Mouse (Mus musculus) megakaryocyte-erythroid progenitor cell, adult 5-6 weeks (primary cell): ENCODE measurements around the gene Pknox1. TPM values are rescaled to one million over a fixed set of nuclear protein-coding genes. Genes with fewer than 3 reads are reported as not detected.

Experiments used
- ATAC-seq: replicated peaks from 2 replicates; pipeline ENCODE4 v1.8.0; 2016; ENCODE audit warnings: mild to moderate bottlenecking, inconsistent platforms; ENCODE audit not compliant: severe bottlenecking, poor library complexity, low FRiP score, low TSS enrichment
- total RNA-seq, 2 experiments: library from RNA; stranded (forward) in 1 of 2; stranded (reverse) in 1 of 2; fragments of 200-1000, 215-1000 nt in 1 of 2; fragments of >200 nt in 1 of 2; fragmentation: Nextera tagmentation in 1 of 2; gene quantifications; 2 replicates each; pipeline ENCODE4 v1.2.3; 2014 to 2017

Pknox1 gene
- total RNA-seq, 2 experiments from 2014 or later, result 18.2 to 18.5 TPM

DNA sequence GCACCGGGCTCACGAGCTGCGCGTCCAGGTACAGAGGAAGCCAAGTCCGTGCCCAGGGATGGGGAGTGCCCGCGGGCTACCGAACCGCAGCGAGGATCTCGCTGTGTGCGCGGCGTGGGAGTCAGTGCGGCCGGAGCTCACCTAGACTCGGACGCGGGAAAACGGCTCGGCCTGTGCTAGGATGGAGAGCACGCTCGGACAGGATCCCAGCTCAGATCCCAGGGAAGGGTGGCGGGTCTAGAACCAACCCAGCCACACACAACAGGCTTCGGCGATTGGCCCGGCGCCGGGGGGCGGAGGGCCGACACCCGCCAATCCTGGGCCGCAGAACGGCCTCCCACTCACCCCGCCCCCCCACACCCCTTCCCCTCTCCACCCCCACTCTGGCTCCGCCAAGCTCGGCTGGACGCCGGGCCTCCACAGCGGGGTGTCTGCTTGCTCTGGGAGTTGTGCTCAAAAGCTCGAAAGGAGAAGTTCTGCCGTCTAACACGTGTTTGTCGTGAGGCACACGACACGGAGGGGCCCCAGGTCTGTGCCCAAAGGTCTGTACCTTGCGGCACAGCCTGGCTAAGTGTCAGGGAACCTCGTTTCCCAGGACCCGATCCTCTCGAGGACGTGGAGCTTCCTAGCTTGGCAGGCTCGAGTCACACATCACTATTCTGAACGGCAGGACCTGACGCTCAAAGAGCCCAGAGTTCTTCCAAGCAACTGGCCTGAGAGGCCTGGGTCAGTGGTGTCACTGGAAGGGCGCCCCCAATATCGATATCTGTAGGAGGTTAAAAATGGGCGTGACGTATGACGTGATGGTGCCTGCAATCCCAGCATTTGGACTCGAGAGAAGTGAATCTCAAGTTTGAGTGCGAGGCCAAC is 72.6 kb downstream of the Pknox1 start, which contains the start of gene Cbs:
TSS of gene Cbs (minus strand) at position 297 of the 870 bp plus-strand sequence.
- peak; percentile 67 for ATAC-seq

DNA sequence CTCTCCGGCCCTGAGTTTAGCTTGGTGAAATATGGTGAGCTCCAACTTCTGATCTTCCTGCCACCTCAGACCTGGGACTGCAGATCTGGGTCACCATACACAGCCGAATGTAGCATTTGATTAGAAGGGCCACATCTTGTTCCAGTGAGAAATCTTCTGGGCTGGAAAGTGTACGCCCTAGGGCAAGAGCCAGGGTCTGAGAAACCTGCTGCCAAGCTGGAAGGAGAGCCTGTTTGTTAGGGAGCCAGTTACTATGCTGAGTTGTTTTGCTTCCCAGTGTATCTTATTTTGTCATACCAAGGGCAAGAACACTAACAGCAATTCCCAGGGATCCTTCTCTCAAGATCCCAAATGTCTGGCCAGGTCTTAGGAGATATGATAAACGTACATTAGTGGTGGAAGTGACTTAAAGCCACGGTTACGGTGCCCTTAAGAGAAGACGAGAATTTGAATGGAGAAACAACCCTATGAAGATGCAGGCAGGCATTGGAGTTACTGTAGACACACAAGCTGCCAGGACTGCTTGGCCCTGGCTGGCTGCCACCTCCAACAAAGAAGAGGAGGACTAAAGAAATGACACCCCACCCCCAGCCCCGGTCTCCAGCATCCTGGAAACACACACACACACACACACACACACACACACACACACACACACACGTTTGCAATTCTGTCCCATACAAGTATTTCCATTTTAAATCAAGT is 73.5 kb downstream of the Pknox1 start:
- no peak for ATAC-seq

GRCm38 (mm10) chr17:31639651-31640050 is 75.1 kb downstream of the Pknox1 start:
- ATAC-seq, result no peak

DNA sequence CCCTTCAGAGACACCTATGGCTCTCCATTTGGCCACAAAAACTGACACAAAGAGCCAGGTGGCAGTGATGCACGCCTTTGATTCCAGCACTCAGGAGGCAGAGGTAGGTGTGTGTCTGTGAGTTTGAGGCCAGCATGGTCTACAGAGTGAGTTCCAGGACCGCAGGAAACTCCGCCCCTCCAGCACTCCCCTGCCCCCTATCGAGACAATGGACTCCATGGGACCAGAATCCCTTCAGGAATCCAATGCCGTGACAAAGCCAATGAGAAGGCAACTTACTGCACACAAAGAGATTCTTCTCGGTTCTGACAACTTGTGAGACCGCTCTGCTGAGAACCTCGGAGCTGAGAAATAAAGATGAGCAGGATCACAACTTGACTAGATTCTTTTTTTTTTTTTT is 77.8 kb downstream of the Pknox1 start:
- no peak for ATAC-seq

DNA sequence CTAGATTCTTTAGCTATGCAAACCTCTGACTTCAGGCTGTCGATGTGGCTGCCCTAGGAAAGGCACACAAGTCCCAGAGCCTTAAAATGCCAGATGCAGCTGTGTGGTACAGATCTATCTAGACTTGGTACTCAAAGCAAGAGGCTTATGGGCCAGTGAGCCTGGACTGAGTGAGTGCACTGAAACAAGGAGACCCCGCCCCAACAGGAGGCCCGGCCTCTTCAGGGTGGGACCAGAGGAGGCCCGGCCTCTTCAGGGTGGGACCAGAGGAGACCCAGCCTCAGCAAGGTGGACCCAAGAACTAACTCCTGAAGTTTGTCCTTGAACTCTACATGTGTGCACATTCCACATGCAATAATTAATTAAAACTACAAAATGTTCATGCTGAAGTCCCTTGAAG is 78.4 kb downstream of the Pknox1 start:
- ATAC-seq, result no peak

DNA sequence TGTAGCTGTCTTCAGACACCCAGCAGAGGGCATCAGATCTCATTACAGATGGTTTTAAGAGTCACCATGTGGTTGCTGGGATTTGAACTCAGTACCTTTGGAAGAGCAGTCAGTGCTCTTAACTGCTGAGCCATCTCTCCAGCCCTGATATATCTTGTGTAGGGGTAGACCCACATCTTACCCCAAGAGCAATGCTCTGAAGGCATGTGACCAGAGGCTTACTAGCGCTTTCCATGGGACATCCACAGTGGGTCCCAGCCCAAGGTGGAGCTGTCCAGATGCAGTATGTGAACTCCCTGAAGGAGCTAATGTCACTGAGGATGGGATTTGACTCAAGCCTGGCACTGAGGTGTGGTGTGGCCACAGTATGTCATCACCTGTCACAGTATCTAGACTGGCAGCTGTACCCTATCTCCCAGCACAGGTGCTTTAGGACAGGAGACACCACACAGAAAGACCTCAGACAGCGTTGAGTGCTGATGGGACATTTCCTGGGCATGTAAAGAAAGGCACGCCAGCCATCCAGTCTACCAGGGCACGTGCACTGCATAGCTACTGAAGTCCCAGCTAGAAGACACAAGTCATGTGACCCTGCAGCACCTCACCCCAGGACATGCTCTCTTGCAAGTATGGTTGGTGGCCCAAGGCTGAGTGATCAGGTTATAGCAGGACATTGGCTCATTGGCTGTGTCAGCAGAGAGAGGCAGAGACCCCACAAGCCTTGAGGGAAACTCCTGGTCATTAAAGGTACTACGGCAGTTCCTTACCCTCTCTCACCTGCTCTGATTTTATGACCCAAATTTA is 81.9 kb downstream of the Pknox1 start:
- peak; percentile 50 for ATAC-seq

DNA sequence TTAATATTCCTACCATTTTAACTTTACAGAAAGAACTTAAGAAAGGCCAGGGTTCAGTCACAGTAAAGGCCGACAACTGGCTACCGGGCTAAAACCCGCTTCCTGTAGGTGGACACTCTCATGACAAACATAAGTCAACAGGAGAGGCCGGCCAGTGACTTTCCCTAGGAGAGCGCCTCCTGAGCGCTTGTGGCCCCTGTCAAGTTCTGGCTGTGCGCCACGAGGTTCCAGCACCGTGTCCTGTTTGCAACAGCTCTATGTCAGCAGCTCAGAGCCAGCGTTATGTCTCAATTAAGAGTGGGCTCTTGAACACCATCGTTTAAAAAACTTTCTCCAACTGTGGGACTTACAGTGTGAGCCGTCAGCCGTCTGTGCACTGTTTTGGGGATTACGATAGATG is 87.6 kb downstream of the Pknox1 start:
- ATAC-seq, result no peak

GRCm38 (mm10) chr17:31653277-31653676 is 88.7 kb downstream of the Pknox1 start:
- ATAC-seq, result no peak

DNA sequence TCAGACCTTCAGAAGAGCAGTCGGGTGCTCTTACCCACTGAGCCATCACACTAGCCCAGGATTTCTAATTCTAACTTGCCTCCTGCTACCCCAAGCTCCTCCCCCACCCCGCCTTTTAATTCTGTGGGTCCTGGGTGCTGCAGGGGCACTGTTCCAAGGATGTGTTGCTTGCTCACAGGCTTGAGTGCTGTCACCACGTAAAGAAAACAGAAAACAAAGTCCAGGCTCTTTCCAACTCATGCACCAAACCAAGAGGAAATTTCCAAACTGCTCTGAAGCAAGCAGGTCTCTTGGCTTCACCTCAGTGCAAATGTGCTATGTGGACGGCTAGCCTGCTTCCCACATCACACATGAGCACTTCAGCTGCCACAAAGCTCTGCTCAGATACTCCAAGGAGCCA is 90.8 kb downstream of the Pknox1 start:
- ATAC-seq, result no peak

- no peak for ATAC-seq
Observed at GRCm38 (mm10) chr17:31656682-31657081, 92.1 kb downstream of the Pknox1 start.

Other genes with a start within 250 kb of the Pknox1 start
- gene Pde9a, start 178.5 kb upstream of the Pknox1 start, total RNA-seq (2014; fragmentation: Nextera tagmentation), result 1.4 and 3.2 TPM in 2 replicates
- gene Pde9a, start 178.5 kb upstream of the Pknox1 start, total RNA-seq (2017), result not detected in 2 replicates
- gene Wdr4, start 44.8 kb upstream of the Pknox1 start, total RNA-seq (2014; fragmentation: Nextera tagmentation), result 38.3 and 47.6 TPM in 2 replicates
- gene Wdr4, start 44.8 kb upstream of the Pknox1 start, total RNA-seq (2017), result 18.1 and 62.9 TPM in 2 replicates
- 142 and 209 TPM in 2 replicates for gene Ndufv3, start 44.6 kb upstream of the Pknox1 start, total RNA-seq (2014; fragmentation: Nextera tagmentation)
- 217 and 233 TPM in 2 replicates for gene Ndufv3, start 44.6 kb upstream of the Pknox1 start, total RNA-seq (2017)
- gene Cbs, start 72.5 kb downstream of the Pknox1 start, total RNA-seq (2014; fragmentation: Nextera tagmentation), result not detected in 2 replicates
- gene Cbs, start 72.5 kb downstream of the Pknox1 start, total RNA-seq (2017), result 2.4 TPM in 1 of 2 replicates, not detected in the other
- 178 and 219 TPM in 2 replicates for gene U2af1, start 94.2 kb downstream of the Pknox1 start, total RNA-seq (2014; fragmentation: Nextera tagmentation)
- gene U2af1, start 94.2 kb downstream of the Pknox1 start, total RNA-seq (2017), result 310 and 385 TPM in 2 replicates
- gene Cryaa, start 113.1 kb downstream of the Pknox1 start, total RNA-seq (2014; fragmentation: Nextera tagmentation), result not detected in 2 replicates
- gene Cryaa, start 113.1 kb downstream of the Pknox1 start, total RNA-seq (2017), result not detected in 2 replicates